Mouse (Mus musculus): ENCODE measurements at regions not wholly inside any gene's neighbourhood (a gene's known extent, or its start where the extent isn't known, plus 50 kb on each side); places are given as distances from the start of the nearest gene placed in this dataset.
"Not testable (repeated sequence)": the region's sequence is repeated elsewhere in the genome, so short reads cannot be mapped to it uniquely, and the experiment has no call there.

GRCm38 (mm10) chr9:116426269-116426999 is 251.3 kb upstream of the Tgfbr2 start:
- peak; percentile 88 for DNase-seq

GRCm38 (mm10) chr9:116425400-116425799 is 250.2 kb upstream of the Tgfbr2 start:
- not testable (repeated sequence) for DNase-seq

GRCm38 (mm10) chr9:116415021-116415420 is 239.9 kb upstream of the Tgfbr2 start:
- no peak for DNase-seq

GRCm38 (mm10) chr9:116411067-116411466 is 235.9 kb upstream of the Tgfbr2 start:
- DNase-seq, result no peak

- DNase-seq, result peak; percentile 32
Observed at GRCm38 (mm10) chr9:116410461-116410860, 235.3 kb upstream of the Tgfbr2 start.

- DNase-seq, result no peak
Observed at GRCm38 (mm10) chr9:116408116-116408515, 233.0 kb upstream of the Tgfbr2 start.

- DNase-seq, result no peak
Observed at GRCm38 (mm10) chr9:116405051-116405450, 229.9 kb upstream of the Tgfbr2 start.

GRCm38 (mm10) chr9:116401821-116402220 is 226.7 kb upstream of the Tgfbr2 start:
- DNase-seq, result no peak

- DNase-seq, result no peak
Observed at GRCm38 (mm10) chr9:116400270-116400669, 225.1 kb upstream of the Tgfbr2 start.

- DNase-seq, result no peak
Observed at GRCm38 (mm10) chr9:116399296-116399695, 224.1 kb upstream of the Tgfbr2 start.

GRCm38 (mm10) chr9:116392258-116392657 is 217.1 kb upstream of the Tgfbr2 start:
- no peak for DNase-seq

GRCm38 (mm10) chr9:116389781-116390180 is 214.6 kb upstream of the Tgfbr2 start:
- DNase-seq, result no peak

GRCm38 (mm10) chr9:116388863-116389262 is 213.7 kb upstream of the Tgfbr2 start:
- DNase-seq, result no peak

GRCm38 (mm10) chr9:116388025-116388424 is 212.9 kb upstream of the Tgfbr2 start:
- no peak for DNase-seq

GRCm38 (mm10) chr9:116384176-116385076 is 209.3 kb upstream of the Tgfbr2 start:
- DNase-seq, result peak; percentile 92

GRCm38 (mm10) chr9:116383411-116384101 is 208.4 kb upstream of the Tgfbr2 start:
- peak; percentile 46 for DNase-seq

- no peak for DNase-seq
Observed at GRCm38 (mm10) chr9:116377706-116378105, 202.5 kb upstream of the Tgfbr2 start.

- peak; percentile 91 for DNase-seq
Observed at GRCm38 (mm10) chr9:116375658-116376357, 200.6 kb upstream of the Tgfbr2 start.

- DNase-seq, result no peak
Observed at GRCm38 (mm10) chr9:116374343-116374742, 199.2 kb upstream of the Tgfbr2 start.

GRCm38 (mm10) chr9:116373396-116373795 is 198.2 kb upstream of the Tgfbr2 start:
- DNase-seq, result no peak

- DNase-seq, result no peak
Observed at GRCm38 (mm10) chr9:116369059-116369718, 194.0 kb upstream of the Tgfbr2 start.

All from adrenal gland, postnatal 14 days (tissue).